Mouse (Mus musculus) midbrain, embryonic 10.5 days (tissue): ENCODE data around the gene Sord. TPM values are rescaled to one million over a fixed set of nuclear protein-coding genes. Genes with fewer than 3 reads are reported as not detected.

Source experiments
- DNase-seq: peaks from one replicate; pipeline ENCODE4 v3.0.0-alpha.2; 2017; ENCODE audit warnings: low spot score
- H3K27ac ChIP-seq: fragments of 300-500 bp; sonication (generic); replicated peaks from 2 replicates; pipeline ENCODE4 v1.5.1; 2016; ENCODE audit warnings: mild to moderate bottlenecking
- H3K27me3 ChIP-seq: fragments of 300-500 bp; sonication (generic); 2 replicates; pipeline ENCODE4 v1.6.1; 2016; ENCODE audit warnings: low read depth, mild to moderate bottlenecking; ENCODE audit not compliant: poor library complexity, severe bottlenecking
- H3K36me3 ChIP-seq: fragments of 300-500 bp; sonication (generic); 2 replicates; pipeline ENCODE4 v1.6.1; 2016; ENCODE audit warnings: mild to moderate bottlenecking, moderate library complexity
- H3K4me1 ChIP-seq: fragments of 300-500 bp; sonication (generic); 2 replicates; pipeline ENCODE4 v1.6.1; 2016
- H3K4me3 ChIP-seq: fragments of 300-500 bp; sonication (generic); 2 replicates; pipeline ENCODE4 v1.5.1; 2016; ENCODE audit warnings: mild to moderate bottlenecking, moderate library complexity
- H3K9me3 ChIP-seq: fragments of 300-500 bp; sonication (generic); replicated peaks from 2 replicates; pipeline ENCODE4 v1.6.1; 2016; ENCODE audit warnings: mild to moderate bottlenecking
- WGBS: fragments of 180-500 bp; shearing (Covaris S2); methylation state at CpG from one replicate; pipeline ENCODE4 v1.1.7; 2016; 5-methylcytosine and 5-hydroxymethylcytosine counted together
- polyA plus RNA-seq: library from polyadenylated mRNA; unstranded; fragments of >200 nt; fragmentation: Nextera tagmentation; extraction: Ambion mirVana; gene quantifications from 2 replicates; pipeline ENCODE4 v1.2.1, GENCODE M21; 2016

Sord gene
- polyA plus RNA-seq, 1 experiment from 2014 or later = 34.3 TPM

- no peaks in the 10 kb centered on the region for H3K4me1 ChIP-seq
- no peaks in the 10 kb centered on the region for H3K36me3 ChIP-seq
- no peak overlapping the region for H3K4me3 ChIP-seq
- no peaks in the 10 kb centered on the region for H3K9me3 ChIP-seq
- no peaks in the 10 kb centered on the region for H3K27me3 ChIP-seq
- no peak for DNase-seq
- 94% methylated on average over 5 of the region's 5 CpGs for WGBS
- H3K27ac ChIP-seq = no peak overlapping the region
These were observed 12.3 kb upstream of the Sord start for GRCm38 (mm10) chr2:122222272-122222671.

GRCm38 (mm10) chr2:122223654-122224053, 10.9 kb upstream of the Sord start:
- Histone ChIP-seq H3K9me3 (no peaks in the 10 kb centered on the region), H3K27me3 (no peaks in the 10 kb centered on the region), H3K27ac (no peak overlapping the region), H3K36me3 (no peaks in the 10 kb centered on the region), H3K4me3 (no peak overlapping the region), H3K4me1 (no peaks in the 10 kb centered on the region)
- DNase-seq = no peak

GRCm38 (mm10) chr2:122230395-122230794, 4.2 kb upstream of the Sord start:
- Histone ChIP-seq H3K27me3 (peaks cover 1% of the 10 kb centered on the region), H3K4me1 (peaks cover 12% of the 10 kb centered on the region), H3K27ac (no peak overlapping the region), H3K4me3 (no peak overlapping the region), H3K36me3 (no peaks in the 10 kb centered on the region), H3K9me3 (no peaks in the 10 kb centered on the region)
- no peak for DNase-seq
- 83% methylated on average over 6 of the region's 6 CpGs for WGBS

- WGBS = 77% methylated on average over 9 of the region's 9 CpGs
- H3K36me3 ChIP-seq = no peaks in the 10 kb centered on the region
These were observed 2.9 kb upstream of the Sord start for GRCm38 (mm10) chr2:122231616-122232015.

GRCm38 (mm10) chr2:122233341-122233740, 1.2 kb upstream of the Sord start:
- H3K4me1 ChIP-seq = peaks cover 14% of the 10 kb centered on the region
- WGBS = 59% methylated on average over 5 of the region's 5 CpGs

More at GRCm38 (mm10) chr2:122231616-122232015, 2.9 kb upstream of the Sord start:
- Histone ChIP-seq H3K27ac (no peak overlapping the region), H3K4me3 (no peak overlapping the region), H3K9me3 (no peaks in the 10 kb centered on the region), H3K4me1 (peaks cover 14% of the 10 kb centered on the region), H3K27me3 (peaks cover 10% of the 10 kb centered on the region)
- DNase-seq = no peak

GRCm38 (mm10) chr2:122233759-122234557, 591 bp upstream of the Sord start:
- Histone ChIP-seq H3K27me3 (peaks cover 10% of the 10 kb centered on the region), H3K4me3 (peak overlapping the region; percentile 66), H3K4me1 (peaks cover 14% of the 10 kb centered on the region), H3K9me3 (no peaks in the 10 kb centered on the region), H3K27ac (peak overlapping the region; percentile 84), H3K36me3 (no peaks in the 10 kb centered on the region)
- DNase-seq = peak; percentile 62
- WGBS = 8% methylated on average over 26 of the region's 26 CpGs

More at GRCm38 (mm10) chr2:122233341-122233740, 1.2 kb upstream of the Sord start:
- DNase-seq = no peak
- H3K9me3 ChIP-seq = no peaks in the 10 kb centered on the region
- H3K36me3 ChIP-seq = no peaks in the 10 kb centered on the region
- no peak overlapping the region for H3K4me3 ChIP-seq
- no peak overlapping the region for H3K27ac ChIP-seq
- H3K27me3 ChIP-seq = peaks cover 10% of the 10 kb centered on the region

- H3K4me1 ChIP-seq = peaks cover 14% of the 10 kb centered on the region
- peaks cover 10% of the 10 kb centered on the region for H3K27me3 ChIP-seq
- H3K27ac ChIP-seq = no peak overlapping the region
- no peaks in the 10 kb centered on the region for H3K9me3 ChIP-seq
- no peaks in the 10 kb centered on the region for H3K36me3 ChIP-seq
- 86% methylated on average over 2 of the region's 2 CpGs for WGBS
- peak overlapping the region; percentile 66 for H3K4me3 ChIP-seq
- DNase-seq = no peak
These were observed 876 bp downstream of the Sord start for GRCm38 (mm10) chr2:122235425-122235824.

- Histone ChIP-seq H3K36me3 (no peaks in the 10 kb centered on the region), H3K4me1 (peaks cover 14% of the 10 kb centered on the region), H3K4me3 (no peak overlapping the region), H3K27ac (no peak overlapping the region), H3K27me3 (peaks cover 10% of the 10 kb centered on the region), H3K9me3 (no peaks in the 10 kb centered on the region)
- no peak for DNase-seq
These were observed 1.8 kb downstream of the Sord start for GRCm38 (mm10) chr2:122236321-122236720.

- no peak for DNase-seq
- 91% methylated on average over 2 of the region's 2 CpGs for WGBS
- peaks cover 14% of the 10 kb centered on the region for H3K4me1 ChIP-seq
- H3K27ac ChIP-seq = no peak overlapping the region
- H3K9me3 ChIP-seq = no peaks in the 10 kb centered on the region
- H3K36me3 ChIP-seq = no peaks in the 10 kb centered on the region
- no peak overlapping the region for H3K4me3 ChIP-seq
- H3K27me3 ChIP-seq = peaks cover 10% of the 10 kb centered on the region
These were observed 3.4 kb downstream of the Sord start for GRCm38 (mm10) chr2:122237891-122238470.

GRCm38 (mm10) chr2:122240735-122241134, 6.2 kb downstream of the Sord start:
- no peaks in the 10 kb centered on the region for H3K36me3 ChIP-seq
- H3K4me1 ChIP-seq = no peaks in the 10 kb centered on the region
- no peak overlapping the region for H3K27ac ChIP-seq
- no peaks in the 10 kb centered on the region for H3K9me3 ChIP-seq
- peaks cover 5% of the 10 kb centered on the region for H3K27me3 ChIP-seq
- no peak overlapping the region for H3K4me3 ChIP-seq
- DNase-seq = no peak

GRCm38 (mm10) chr2:122241226-122241625, 6.7 kb downstream of the Sord start:
- DNase-seq = no peak

GRCm38 (mm10) chr2:122241935-122242334, 7.4 kb downstream of the Sord start:
- no peak overlapping the region for H3K4me3 ChIP-seq
- no peak overlapping the region for H3K27ac ChIP-seq
- no peaks in the 10 kb centered on the region for H3K36me3 ChIP-seq
- no peaks in the 10 kb centered on the region for H3K4me1 ChIP-seq
- no peaks in the 10 kb centered on the region for H3K9me3 ChIP-seq
- no peak for DNase-seq
- no peaks in the 10 kb centered on the region for H3K27me3 ChIP-seq
- 71% methylated on average over 6 of the region's 6 CpGs for WGBS

More at GRCm38 (mm10) chr2:122241226-122241625, 6.7 kb downstream of the Sord start:
- 89% methylated on average over 4 of the region's 4 CpGs for WGBS
- H3K9me3 ChIP-seq = no peaks in the 10 kb centered on the region
- peaks cover 3% of the 10 kb centered on the region; the same call in 1 of the 2 replicates for H3K27me3 ChIP-seq
- no peaks in the 10 kb centered on the region for H3K36me3 ChIP-seq
- no peak overlapping the region for H3K4me3 ChIP-seq
- no peak overlapping the region for H3K27ac ChIP-seq
- no peaks in the 10 kb centered on the region for H3K4me1 ChIP-seq

- Histone ChIP-seq H3K4me1 (no peaks in the 10 kb centered on the region), H3K27me3 (no peaks in the 10 kb centered on the region), H3K4me3 (no peak overlapping the region), H3K36me3 (no peaks in the 10 kb centered on the region), H3K9me3 (no peaks in the 10 kb centered on the region), H3K27ac (no peak overlapping the region)
- 9% methylated on average over 3 of the region's 3 CpGs for WGBS
- peak; percentile 68 for DNase-seq
These were observed 9.2 kb downstream of the Sord start for GRCm38 (mm10) chr2:122243671-122244131.
